Mouse (Mus musculus) kidney, postnatal 0 days (tissue): ENCODE results near the gene Scn1a. TPM values are rescaled to one million over a fixed set of nuclear protein-coding genes. Genes with fewer than 3 reads are reported as not detected.

Source experiments
- ATAC-seq: fragments of 200-750 bp; cut with Nextera tagmentation; replicated peaks from 2 replicates; pipeline ENCODE4 v1.8.0; 2017; ENCODE audit warnings: low read depth, moderate number of reproducible peaks, moderate TSS enrichment, moderate library complexity; ENCODE audit not compliant: low FRiP score
- DNase-seq: peaks from one replicate; pipeline ENCODE4 v3.0.0-alpha.2; 2016; ENCODE audit warnings: low spot score
- H3K27ac ChIP-seq: fragments of 300-500 bp; sonication (generic); 2 replicates; pipeline ENCODE4 v1.5.1; 2014; ENCODE audit warnings: mild to moderate bottlenecking
- H3K27me3 ChIP-seq: fragments of 300-500 bp; sonication (generic); 2 replicates; pipeline ENCODE4 v1.6.1; 2014; ENCODE audit warnings: low read length, mixed read lengths; ENCODE audit not compliant: insufficient read depth
- H3K36me3 ChIP-seq: fragments of 300-500 bp; sonication (generic); 2 replicates; pipeline ENCODE4 v1.6.1; 2014; ENCODE audit warnings: low read length, mixed read lengths; ENCODE audit not compliant: insufficient read depth
- H3K4me1 ChIP-seq: fragments of 300-500 bp; sonication (generic); replicated peaks from 2 replicates; pipeline ENCODE4 v1.6.1; 2014; ENCODE audit warnings: antibody characterized with exemption, low read length, mixed read lengths; ENCODE audit not compliant: insufficient read depth
- H3K4me2 ChIP-seq: fragments of 300-500 bp; sonication (generic); 2 replicates; pipeline ENCODE4 v1.6.1; 2014; ENCODE audit warnings: mild to moderate bottlenecking, low read length, moderate library complexity, mixed read lengths
- H3K4me3 ChIP-seq: fragments of 300-500 bp; sonication (generic); replicated peaks from 2 replicates; pipeline ENCODE4 v1.5.1; 2014; ENCODE audit warnings: low read depth, low read length
- H3K9ac ChIP-seq: fragments of 300-500 bp; sonication (generic); 2 replicates; pipeline ENCODE4 v1.6.1; 2014; ENCODE audit warnings: low read depth, low read length
- H3K9me3 ChIP-seq: fragments of 300-500 bp; sonication (generic); replicated peaks from 2 replicates; pipeline ENCODE4 v1.6.1; 2016; ENCODE audit warnings: low read length, inconsistent platforms, mixed read lengths
- CTCF ChIP-seq: IDR thresholded peaks from 2 replicates; pipeline ENCODE4 v1.5.1; 2016; ENCODE audit warnings: antibody characterized with exemption, low read depth, mild to moderate bottlenecking, moderate library complexity
- WGBS: fragments of 180-500 bp; shearing (Covaris S2); extraction: QIAGEN DNeasy Blood & Tissue Kit; methylation state at CpG from one replicate; pipeline ENCODE4 v1.1.7; 2014; 5-methylcytosine and 5-hydroxymethylcytosine counted together
- polyA plus RNA-seq: library from polyadenylated mRNA; unstranded; fragments of >200 nt; fragmentation: Nextera tagmentation; extraction: Ambion mirVana; gene quantifications from 2 replicates; pipeline ENCODE4 v1.2.1, GENCODE M21; 2015

The Scn1a gene
- 0.47 TPM in 2 replicates for polyA plus RNA-seq

GRCm38 (mm10) chr2:66440711-66441110 is at the start of gene Scn1a:
TSS of gene Scn1a (minus strand) at chr2:66440840.
- Histone ChIP-seq H3K4me1 (0 out of 2 replicates have a peak, but pooled peaks cover 3% of the 10 kb centered on the region), H3K27me3 (no peaks in the 10 kb centered on the region), H3K36me3 (no peaks in the 10 kb centered on the region), H3K9ac (no peak within 1 kb of the TSS), H3K9me3 (no peaks in the 10 kb centered on the region), H3K27ac (no peak within 1 kb of the TSS), H3K4me3 (peak within 1 kb of the TSS; percentile 22), H3K4me2 (peak within 1 kb of the TSS; percentile 58)
- DNase-seq (peak; percentile 5), ATAC-seq (no peak)
- WGBS, result 7% methylated on average over 7 of the region's 7 CpGs
- no peak for TF ChIP-seq CTCF

- TF ChIP-seq CTCF, result no peak
- ATAC-seq (peak; percentile 65; the same call in 1 of the 2 replicates), DNase-seq (peak; percentile 15)
- H3K27me3 ChIP-seq, result no peaks in the 10 kb centered on the region
- no peak overlapping the region for H3K9ac ChIP-seq
- WGBS, result 43% methylated on average over 2 of the region's 2 CpGs
- no peaks in the 10 kb centered on the region for H3K36me3 ChIP-seq
- H3K4me3 ChIP-seq, result no peak overlapping the region
- no peak overlapping the region for H3K27ac ChIP-seq
- no peaks in the 10 kb centered on the region for H3K9me3 ChIP-seq
- no peak overlapping the region for H3K4me2 ChIP-seq
- no peaks in the 10 kb centered on the region for H3K4me1 ChIP-seq
These were observed 37.8 kb upstream of the Scn1a start for GRCm38 (mm10) chr2:66478395-66478794.

GRCm38 (mm10) chr2:66473181-66473822 is 32.7 kb upstream of the Scn1a start:
- WGBS, result 49% methylated on average over 3 of the region's 3 CpGs
- no peaks in the 10 kb centered on the region for H3K36me3 ChIP-seq
- H3K9me3 ChIP-seq, result no peaks in the 10 kb centered on the region
- no peak overlapping the region for H3K4me3 ChIP-seq
- TF ChIP-seq CTCF, result peak; percentile 82
- H3K4me1 ChIP-seq, result no peaks in the 10 kb centered on the region
- DNase-seq (peak; percentile 79), ATAC-seq (no peak)
- H3K4me2 ChIP-seq, result no peak overlapping the region
- H3K9ac ChIP-seq, result no peak overlapping the region
- no peaks in the 10 kb centered on the region for H3K27me3 ChIP-seq
- no peak overlapping the region for H3K27ac ChIP-seq

GRCm38 (mm10) chr2:66465484-66465883 is 24.8 kb upstream of the Scn1a start:
- Histone ChIP-seq H3K27me3 (no peaks in the 10 kb centered on the region), H3K9me3 (no peaks in the 10 kb centered on the region), H3K4me2 (no peak overlapping the region), H3K4me1 (no peaks in the 10 kb centered on the region), H3K27ac (no peak overlapping the region), H3K36me3 (no peaks in the 10 kb centered on the region), H3K4me3 (no peak overlapping the region), H3K9ac (no peak overlapping the region)
- ATAC-seq (no peak; the same call in 1 of the 2 replicates), DNase-seq (peak; percentile 86)
- WGBS, result 18% methylated on average over 3 of the region's 3 CpGs
- no peak for TF ChIP-seq CTCF

DNA sequence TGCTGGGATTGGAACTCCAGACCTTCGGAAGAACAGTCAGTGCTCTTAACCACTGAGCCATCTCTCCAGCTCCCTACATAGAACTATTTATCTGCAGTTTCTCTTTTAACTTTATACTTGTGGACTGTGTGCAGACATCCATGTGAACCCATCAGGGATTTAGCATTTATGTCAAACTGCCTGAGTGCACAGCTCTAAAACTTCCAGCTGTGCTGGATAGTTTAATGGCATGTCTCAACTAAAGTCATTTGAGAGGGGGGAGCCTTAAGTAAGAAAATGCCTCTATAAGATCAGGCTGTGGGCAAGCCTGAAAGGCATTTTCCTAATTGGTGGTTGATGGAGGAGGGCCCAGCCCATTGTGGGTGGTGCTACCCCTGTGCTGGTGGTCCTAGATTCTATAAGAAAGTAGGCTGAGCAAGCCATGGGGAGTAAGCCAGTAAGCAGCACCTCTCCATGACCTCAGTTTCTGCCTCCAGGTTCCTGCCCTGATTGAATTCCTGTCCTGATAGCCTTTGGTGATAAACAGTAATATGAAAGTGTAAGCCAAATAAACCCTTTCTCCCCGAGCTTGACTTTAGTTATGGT is 24.3 kb upstream of the Scn1a start:
- DNase-seq, result peak; percentile 51
- H3K9ac ChIP-seq, result no peak overlapping the region

DNA sequence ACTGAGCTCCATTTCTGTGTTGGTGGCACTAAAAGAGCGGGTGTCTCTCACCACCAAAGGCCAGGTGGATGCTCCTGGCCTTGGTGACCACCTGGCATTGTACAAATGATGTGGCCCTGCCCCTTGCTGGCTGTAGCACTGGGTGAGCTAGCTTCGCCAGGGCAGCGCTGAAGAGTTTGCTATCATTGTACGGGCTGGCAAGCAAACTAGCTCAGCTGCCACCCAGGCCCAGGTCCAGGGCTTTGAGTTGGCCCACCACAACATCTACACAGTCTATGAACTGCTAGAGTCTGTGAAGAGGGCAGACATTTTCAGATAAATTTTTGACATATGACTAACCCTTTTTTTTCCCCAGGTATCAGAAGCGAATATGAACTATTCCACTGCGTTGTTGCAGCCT is 23.3 kb upstream of the Scn1a start:
- WGBS, result 90% methylated on average over 6 of the region's 6 CpGs
- ATAC-seq, result no peak

More for the DNA sequence above, 24.3 kb upstream of the Scn1a start:
- WGBS, result 37% methylated on average over 2 of the region's 2 CpGs
- no peaks in the 10 kb centered on the region for H3K27me3 ChIP-seq
- H3K27ac ChIP-seq, result no peak overlapping the region
- no peaks in the 10 kb centered on the region for H3K36me3 ChIP-seq
- no peaks in the 10 kb centered on the region for H3K9me3 ChIP-seq
- TF ChIP-seq CTCF, result no peak
- no peaks in the 10 kb centered on the region for H3K4me1 ChIP-seq
- H3K4me3 ChIP-seq, result no peak overlapping the region
- ATAC-seq, result no peak; the same call in 1 of the 2 replicates
- no peak overlapping the region for H3K4me2 ChIP-seq

More for the DNA sequence above, 23.3 kb upstream of the Scn1a start:
- no peak for TF ChIP-seq CTCF
- Histone ChIP-seq H3K27me3 (no peaks in the 10 kb centered on the region), H3K4me2 (no peak overlapping the region), H3K27ac (no peak overlapping the region), H3K4me1 (no peaks in the 10 kb centered on the region), H3K9ac (no peak overlapping the region), H3K9me3 (no peaks in the 10 kb centered on the region), H3K4me3 (no peak overlapping the region), H3K36me3 (no peaks in the 10 kb centered on the region)
- no peak for DNase-seq
